Mouse (Mus musculus) testis, adult 2 months (tissue): ENCODE results near the gene Sema7a. TPM values are rescaled to one million over a fixed set of nuclear protein-coding genes. Genes with fewer than 3 reads are reported as not detected.

Experiments
- H3K27ac ChIP-seq: fragments of 200-500 bp; 2 replicates; pipeline ENCODE4 v1.5.1; 2012; ENCODE audit warnings: low read depth, low read length; ENCODE audit not compliant: control insufficient read depth, insufficient read depth
- H3K27me3 ChIP-seq: fragments of 200-500 bp; 2 replicates; pipeline ENCODE4 v1.6.1; 2012; ENCODE audit warnings: mild to moderate bottlenecking, low read length, moderate library complexity; ENCODE audit not compliant: control insufficient read depth, insufficient read depth
- H3K36me3 ChIP-seq: fragments of 200-500 bp; 2 replicates; pipeline ENCODE4 v1.6.1; 2012; ENCODE audit warnings: mild to moderate bottlenecking, low read length; ENCODE audit not compliant: control insufficient read depth, insufficient read depth
- H3K4me1 ChIP-seq: fragments of 200-500 bp; 2 replicates; pipeline ENCODE4 v1.6.1; 2012; ENCODE audit warnings: low read length; ENCODE audit not compliant: control insufficient read depth, insufficient read depth
- H3K4me3 ChIP-seq: fragments of 200-500 bp; 2 replicates; pipeline ENCODE4 v1.5.1; 2012; ENCODE audit warnings: low read depth, mild to moderate bottlenecking, low read length, moderate library complexity, mixed read lengths; ENCODE audit not compliant: control insufficient read depth
- CTCF ChIP-seq: fragments of 200-500 bp; IDR thresholded peaks from 2 replicates; pipeline ENCODE4 v1.5.1; 2012; ENCODE audit warnings: low read depth, mild to moderate bottlenecking, inconsistent platforms, low read length, moderate library complexity; ENCODE audit not compliant: control insufficient read depth, insufficient read depth, insufficient replicate concordance
- POLR2A ChIP-seq: fragments of 200-500 bp; IDR thresholded peaks from 2 replicates; pipeline ENCODE4 v1.6.1; 2012; ENCODE audit warnings: low read depth, mild to moderate bottlenecking, inconsistent platforms, low read length, moderate library complexity; ENCODE audit not compliant: control insufficient read depth
- polyA plus RNA-seq: library from polyadenylated mRNA; depleted of rRNA; stranded (reverse); fragments of >200 nt; gene quantifications from 2 replicates; pipeline ENCODE4 v1.2.3, GENCODE M21; 2012

The Sema7a gene
- polyA plus RNA-seq, 1 experiment: 27.9 TPM

DNA sequence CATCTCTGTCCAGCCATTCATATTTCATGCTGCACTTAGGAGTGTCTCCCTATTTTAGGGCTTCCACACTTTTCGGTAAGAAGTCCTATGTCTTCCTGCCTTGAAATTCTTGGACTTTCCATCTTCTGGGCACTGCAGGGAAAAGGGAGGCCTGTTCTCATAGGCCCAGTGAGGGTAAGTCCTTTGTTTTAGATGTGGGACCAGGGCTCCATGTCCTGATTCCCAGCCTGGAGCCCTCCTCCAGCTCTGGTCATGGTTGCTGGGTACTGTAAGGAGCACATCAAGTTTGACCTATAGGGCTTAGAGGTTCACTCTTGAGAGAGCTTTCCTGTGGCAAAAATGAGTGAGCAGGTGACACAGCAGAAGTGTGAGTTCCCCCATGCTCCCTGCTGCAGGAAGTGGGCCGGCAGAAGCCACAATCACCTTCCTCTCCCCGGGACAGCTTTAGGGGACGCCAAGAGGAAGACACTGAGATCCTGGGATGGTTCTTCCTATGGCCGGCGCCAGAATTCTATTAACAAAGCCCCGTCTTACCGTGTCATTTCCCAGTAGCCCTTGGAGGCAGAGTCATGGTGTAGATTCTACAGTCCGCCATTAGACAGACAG is 28.4 kb downstream of the Sema7a start:
- peak overlapping the region; percentile 45 for H3K27ac ChIP-seq
- TF ChIP-seq CTCF (no peak), POLR2A (no peak)
- peaks cover 5% of the 10 kb centered on the region for H3K4me1 ChIP-seq

DNA sequence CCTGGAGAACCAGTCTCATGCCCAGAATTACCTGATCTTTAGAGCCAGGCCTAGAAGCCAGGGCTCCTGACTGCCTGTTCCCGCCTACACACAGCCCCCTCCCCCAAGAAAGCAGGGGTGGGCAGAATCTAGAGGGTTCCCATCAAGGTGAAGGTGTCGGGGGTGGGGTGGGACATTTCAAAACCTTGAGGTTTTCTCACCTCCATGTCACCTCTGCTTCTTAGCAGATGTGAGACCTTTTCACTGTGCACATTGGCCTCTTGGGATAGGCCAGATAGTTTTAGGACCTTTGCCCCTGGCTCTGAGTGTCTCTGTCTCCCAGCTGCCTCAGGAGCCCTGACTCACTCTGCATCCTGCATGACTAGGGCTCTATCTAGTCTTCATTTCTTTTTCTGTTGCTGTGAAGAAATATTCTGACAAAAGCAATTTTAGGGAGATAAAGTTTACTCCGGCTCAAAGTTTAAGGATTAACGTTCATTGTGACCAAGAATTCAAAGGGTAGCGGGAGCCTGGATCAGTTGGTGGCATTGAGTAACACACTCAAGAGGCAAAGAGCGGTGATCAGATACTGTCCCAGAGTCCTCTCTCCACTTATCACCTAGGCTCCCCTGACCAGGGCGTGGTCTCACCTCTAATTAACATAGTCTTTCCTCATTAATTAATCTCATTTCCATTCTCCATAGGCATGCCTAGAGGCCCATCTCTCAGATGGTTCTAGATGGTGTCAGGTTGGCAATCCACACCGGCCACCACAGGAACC is 29.1 kb downstream of the Sema7a start:
- TF ChIP-seq POLR2A: no peak
- TF ChIP-seq CTCF: no peak
- no peak overlapping the region for H3K27ac ChIP-seq
- no peaks in the 10 kb centered on the region for H3K27me3 ChIP-seq
- no peak overlapping the region for H3K4me3 ChIP-seq
- no peaks in the 10 kb centered on the region for H3K36me3 ChIP-seq
- peaks cover 5% of the 10 kb centered on the region for H3K4me1 ChIP-seq

More for the DNA sequence above, 28.4 kb downstream of the Sema7a start:
- no peak overlapping the region for H3K4me3 ChIP-seq
- no peaks in the 10 kb centered on the region for H3K27me3 ChIP-seq
- H3K36me3 ChIP-seq: no peaks in the 10 kb centered on the region

DNA sequence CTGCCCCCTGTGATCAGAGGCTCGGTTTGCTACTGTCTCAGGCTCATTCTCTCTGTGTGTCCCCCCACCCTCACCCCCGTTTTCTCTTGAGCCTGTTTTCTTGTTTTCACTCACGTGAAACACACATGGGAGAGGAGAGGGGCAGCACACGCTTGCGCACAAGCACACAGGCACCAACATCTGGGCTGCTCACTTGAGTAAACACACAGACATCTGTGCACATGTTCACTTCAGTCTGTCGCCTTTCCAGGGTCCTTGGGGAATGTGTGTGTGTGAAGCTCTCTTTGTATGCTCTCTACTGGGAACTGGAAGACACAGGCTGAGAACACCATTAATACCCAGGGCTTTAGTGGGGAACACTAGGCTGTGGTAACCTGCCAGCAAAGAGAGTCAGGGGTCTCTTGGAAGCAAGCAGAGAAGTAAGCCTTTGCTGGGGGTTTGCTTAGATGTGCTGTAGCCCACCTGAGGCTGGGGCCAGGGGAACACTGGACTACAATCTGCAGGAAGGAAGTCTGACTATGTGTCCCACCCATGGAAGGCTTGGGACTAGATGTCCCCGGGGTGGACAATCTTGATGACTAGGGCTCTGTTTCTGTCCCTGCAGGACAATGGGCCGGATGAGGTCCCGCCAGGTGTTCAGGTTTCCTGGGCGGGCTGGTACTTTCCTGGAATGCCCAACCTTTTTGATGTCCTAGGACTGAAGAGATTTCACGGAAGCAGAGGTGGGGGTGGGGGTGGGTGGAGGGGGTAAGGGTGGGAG is 30.0 kb downstream of the Sema7a start:
- Histone ChIP-seq H3K4me3 (no peak overlapping the region), H3K4me1 (peaks cover 5% of the 10 kb centered on the region), H3K27ac (no peak overlapping the region), H3K36me3 (no peaks in the 10 kb centered on the region), H3K27me3 (no peaks in the 10 kb centered on the region)
- TF ChIP-seq CTCF: no peak
- no peak for TF ChIP-seq POLR2A

GRCm38 (mm10) chr9:57971413-57971812 is 31.5 kb downstream of the Sema7a start:
- Histone ChIP-seq H3K27ac (no peak overlapping the region), H3K4me1 (peaks cover 5% of the 10 kb centered on the region), H3K27me3 (no peaks in the 10 kb centered on the region), H3K4me3 (no peak overlapping the region), H3K36me3 (no peaks in the 10 kb centered on the region)
- no peak for TF ChIP-seq POLR2A
- no peak for TF ChIP-seq CTCF

DNA sequence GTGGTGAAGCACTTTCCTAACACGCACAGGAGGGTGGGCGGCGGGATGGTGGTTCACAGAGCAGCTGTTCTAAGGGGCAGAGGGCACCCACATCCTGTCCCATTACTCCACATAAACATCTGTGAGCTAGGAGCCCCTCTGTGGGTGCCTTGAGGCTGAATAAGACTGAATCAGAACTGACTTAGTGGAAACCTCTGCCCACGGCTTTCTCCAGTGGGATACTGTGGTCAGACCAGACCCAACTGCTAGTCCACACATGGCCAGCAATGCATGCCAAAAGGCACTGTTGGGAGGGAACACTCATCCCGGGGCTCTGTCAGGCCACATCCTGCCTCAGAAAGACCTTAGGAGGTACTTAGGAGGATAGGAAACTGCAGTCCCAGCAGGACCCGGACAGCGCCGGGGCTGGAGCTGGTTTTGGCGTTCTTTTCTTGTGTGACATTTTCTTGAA is 32.3 kb downstream of the Sema7a start:
- TF ChIP-seq CTCF (no peak), POLR2A (no peak)
- H3K27ac ChIP-seq: no peak overlapping the region
- H3K4me3 ChIP-seq: no peak overlapping the region

DNA sequence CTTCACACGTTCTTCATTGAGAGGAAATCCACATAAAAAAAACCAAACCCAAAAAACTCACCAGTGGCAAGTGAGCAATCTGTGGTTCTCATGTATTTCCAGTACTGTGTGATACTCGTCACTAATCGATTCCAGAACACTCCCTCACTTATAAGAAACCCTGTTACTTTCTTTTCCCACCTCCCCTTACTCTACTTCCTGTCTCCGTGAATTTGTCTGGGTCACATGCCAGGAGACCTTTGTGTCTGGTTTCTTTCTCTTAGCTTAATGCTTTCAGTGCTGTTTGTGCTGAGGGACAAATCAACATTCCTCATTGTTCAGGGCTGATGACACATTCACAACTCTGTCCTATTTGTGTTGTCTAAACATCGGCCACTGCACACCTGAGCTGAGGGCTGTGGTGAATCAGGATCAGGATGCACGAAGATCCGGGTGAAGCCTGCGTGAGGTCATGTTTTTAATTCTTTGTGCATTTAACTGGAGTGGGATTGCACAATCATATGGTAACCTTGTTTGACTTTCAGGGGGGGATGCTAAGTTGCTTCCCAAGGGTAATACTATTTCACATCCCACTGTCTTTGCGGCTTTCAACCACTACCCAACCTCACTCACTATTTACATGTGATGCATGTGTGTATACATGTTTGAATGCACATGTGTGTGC is 33.0 kb downstream of the Sema7a start:
- no peak for TF ChIP-seq POLR2A
- TF ChIP-seq CTCF: no peak
- Histone ChIP-seq H3K36me3 (no peaks in the 10 kb centered on the region), H3K27ac (no peak overlapping the region), H3K4me3 (no peak overlapping the region), H3K27me3 (no peaks in the 10 kb centered on the region), H3K4me1 (peaks cover 5% of the 10 kb centered on the region)

More for the DNA sequence above, 32.3 kb downstream of the Sema7a start:
- Histone ChIP-seq H3K4me1 (peaks cover 5% of the 10 kb centered on the region), H3K36me3 (no peaks in the 10 kb centered on the region), H3K27me3 (no peaks in the 10 kb centered on the region)

- Histone ChIP-seq H3K4me1 (peaks cover 2% of the 10 kb centered on the region; the same call in 1 of the 2 replicates), H3K27ac (no peak overlapping the region), H3K4me3 (no peak overlapping the region), H3K27me3 (no peaks in the 10 kb centered on the region), H3K36me3 (no peaks in the 10 kb centered on the region)
- no peak for TF ChIP-seq CTCF
Measured at GRCm38 (mm10) chr9:57973440-57974066, 33.6 kb downstream of the Sema7a start.
